Mouse (Mus musculus): ENCODE data around the gene Olfr164.

Olfr164 gene

GRCm38 (mm10) chr16:19313964-19314363 lies at the start of gene Olfr164:
Gene Olfr164, minus strand, starts transcription at chr16:19314064.
- no peak for DNase-seq (ENCODE audit: low read depth, low spot score)

GRCm38 (mm10) chr16:19349111-19349510 lies 35.2 kb upstream of the Olfr164 start:
- no peak for DNase-seq (ENCODE audit: low read depth, low spot score)

GRCm38 (mm10) chr16:19263235-19263634 lies 50.6 kb downstream of the Olfr164 start:
- no peak for DNase-seq (ENCODE audit: low read depth, low spot score)

- DNase-seq (ENCODE audit: low read depth, low spot score), result no peak
These were observed 53.1 kb downstream of the Olfr164 start for GRCm38 (mm10) chr16:19260780-19261179.

- DNase-seq (ENCODE audit: low read depth, low spot score), result no peak
These were observed 68.0 kb downstream of the Olfr164 start for GRCm38 (mm10) chr16:19245835-19246234.

- no peak for DNase-seq (ENCODE audit: low read depth, low spot score)
These were observed 72.3 kb downstream of the Olfr164 start for GRCm38 (mm10) chr16:19241539-19242025.

GRCm38 (mm10) chr16:19240792-19241538 lies 72.9 kb downstream of the Olfr164 start:
- no peak for DNase-seq (ENCODE audit: low read depth, low spot score)

GRCm38 (mm10) chr16:19236719-19237118 lies 77.1 kb downstream of the Olfr164 start:
- DNase-seq (ENCODE audit: low read depth, low spot score), result no peak

Data from retina, postnatal 7 days (tissue).